Mouse (Mus musculus) myocyte (in vitro differentiated cells): ENCODE measurements at regions not wholly inside any gene's neighbourhood (a gene's known extent, or its start where the extent isn't known, plus 50 kb on each side); places are given as distances from the start of the nearest gene placed in this dataset.

Experiments used
- H3K27me3 ChIP-seq: one replicate; pipeline ENCODE4 v1.6.1; 2011; ENCODE audit not compliant: control insufficient read depth, insufficient read depth, insufficient read length
- H3K36me3 ChIP-seq: one replicate; pipeline ENCODE4 v1.6.1; 2011; ENCODE audit not compliant: control insufficient read depth, insufficient read depth
- H3K4me2 ChIP-seq: one replicate; pipeline ENCODE4 v1.6.1; 2011; ENCODE audit warnings: low read depth, control low read depth
- H3K4me3 ChIP-seq: one replicate; pipeline ENCODE4 v1.5.1; 2011; ENCODE audit warnings: mild to moderate bottlenecking, control low read depth, moderate library complexity
- H3K79me2 ChIP-seq: one replicate; pipeline ENCODE4 v1.6.1; 2011; ENCODE audit not compliant: control insufficient read depth, insufficient read depth
- H3ac ChIP-seq: one replicate; pipeline ENCODE4 v1.6.1; 2011; ENCODE audit not compliant: control insufficient read depth, insufficient read length
- CEBPB ChIP-seq: IDR thresholded peaks from 2 replicates; pipeline ENCODE4 v1.6.1; 2011; ENCODE audit warnings: mild to moderate bottlenecking, moderate library complexity; ENCODE audit not compliant: poor library complexity, insufficient read depth, severe bottlenecking
- E2F4 ChIP-seq: IDR thresholded peaks from one replicate; pipeline ENCODE4 v1.6.1; 2011; ENCODE audit warnings: mild to moderate bottlenecking, control low read depth, moderate library complexity; ENCODE audit not compliant: insufficient read depth
- MAX ChIP-seq: IDR thresholded peaks from one replicate; pipeline ENCODE4 v1.6.1; 2011; ENCODE audit warnings: low read depth, mild to moderate bottlenecking, control low read depth
- MYOD1 ChIP-seq, 3 experiments: IDR thresholded peaks; one replicate each; pipeline ENCODE4 v1.6.1; 2011; ENCODE audit warnings: control low read depth in 2 of 3, low read depth in 2 of 3, mild to moderate bottlenecking in 2 of 3, moderate library complexity in 1 of 3; ENCODE audit not compliant: insufficient read length in 2 of 3, control insufficient read depth in 1 of 3
- MYOG ChIP-seq, 3 experiments: IDR thresholded peaks; one replicate each; pipeline ENCODE4 v1.6.1; 2011; ENCODE audit warnings: control low read depth in 2 of 3, low read depth in 2 of 3, mild to moderate bottlenecking in 2 of 3; ENCODE audit not compliant: insufficient read length in 2 of 3, control insufficient read depth in 1 of 3, insufficient read depth in 1 of 3
- POLR2A ChIP-seq: IDR thresholded peaks from one replicate; pipeline ENCODE4 v1.6.1; 2011; ENCODE audit warnings: low read depth, mild to moderate bottlenecking, control low read depth, moderate library complexity; ENCODE audit not compliant: insufficient read length
- POLR2AphosphoS2 ChIP-seq: IDR thresholded peaks from one replicate; pipeline ENCODE4 v1.6.1; 2011; ENCODE audit warnings: low read depth, control low read depth; ENCODE audit not compliant: insufficient read length
- REST ChIP-seq: IDR thresholded peaks from one replicate; pipeline ENCODE4 v1.6.1; 2011; ENCODE audit warnings: mild to moderate bottlenecking, control low read depth, moderate library complexity; ENCODE audit not compliant: insufficient read depth, insufficient read length
- SRF ChIP-seq: IDR thresholded peaks from one replicate; pipeline ENCODE4 v1.6.1; 2011; ENCODE audit warnings: low read depth; ENCODE audit not compliant: control insufficient read depth, insufficient read length
- TCF12 ChIP-seq: IDR thresholded peaks from one replicate; pipeline ENCODE4 v1.6.1; 2011; ENCODE audit warnings: mild to moderate bottlenecking, control low read depth; ENCODE audit not compliant: poor library complexity, insufficient read depth, severe bottlenecking
- TCF3 ChIP-seq: IDR thresholded peaks from one replicate; pipeline ENCODE4 v1.6.1; 2011; ENCODE audit warnings: low read depth, control low read depth; ENCODE audit not compliant: insufficient read length
- USF1 ChIP-seq: IDR thresholded peaks from one replicate; pipeline ENCODE4 v1.6.1; 2011; ENCODE audit warnings: low read depth, mild to moderate bottlenecking, control low read depth, moderate library complexity

DNA sequence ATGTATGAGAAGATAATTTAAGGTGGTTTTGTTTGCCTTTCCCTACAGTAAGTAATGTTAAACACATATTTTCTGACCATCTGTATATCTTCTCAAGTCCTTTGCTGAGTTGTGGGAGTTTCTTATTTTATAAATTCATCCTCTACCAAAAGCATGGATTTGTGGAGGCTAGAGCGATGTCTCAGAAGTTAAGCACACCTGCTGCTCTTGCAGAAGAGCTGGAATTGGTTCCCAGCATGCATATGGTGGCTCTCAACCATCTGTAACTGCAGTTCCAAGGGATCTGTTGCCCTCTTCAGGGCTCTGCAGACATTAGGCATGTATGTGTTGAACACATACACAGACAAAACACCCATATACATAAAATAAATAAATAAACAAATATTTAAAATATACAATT is 84.2 kb downstream of the Erv3 start:
- no peaks in the 10 kb centered on the region for H3K79me2 ChIP-seq
- H3ac ChIP-seq: no peak overlapping the region
- H3K4me3 ChIP-seq: no peak overlapping the region
- H3K4me2 ChIP-seq: no peak overlapping the region
- H3K27me3 ChIP-seq: no peaks in the 10 kb centered on the region
- H3K36me3 ChIP-seq: no peaks in the 10 kb centered on the region
- TF ChIP-seq CEBPB (no peak), USF1 (no peak), TCF3 (no peak), MAX (no peak)

DNA sequence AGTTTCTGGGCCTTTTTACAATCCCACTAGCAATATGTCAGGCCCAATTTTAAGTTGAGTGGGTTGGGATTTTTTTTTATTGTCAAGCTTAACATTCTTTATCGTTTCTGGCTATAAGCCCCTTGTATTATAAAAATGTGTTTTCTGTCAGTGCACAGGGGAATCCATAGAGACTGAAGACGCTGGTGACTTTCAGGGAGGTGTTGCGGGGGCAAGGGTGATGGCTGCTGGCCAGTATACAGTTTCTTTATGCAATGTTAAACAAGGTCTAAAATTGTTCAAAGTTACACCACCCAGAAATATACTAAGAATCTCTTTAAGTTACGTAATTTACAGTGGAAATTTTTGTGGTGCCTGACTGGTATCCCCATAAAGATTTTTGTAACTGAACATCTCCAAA is 85.9 kb downstream of the Erv3 start:
- Histone ChIP-seq H3K27me3 (no peaks in the 10 kb centered on the region), H3ac (no peak overlapping the region), H3K4me2 (no peak overlapping the region), H3K4me3 (no peak overlapping the region), H3K36me3 (no peaks in the 10 kb centered on the region), H3K79me2 (no peaks in the 10 kb centered on the region)
- TF ChIP-seq SRF: no peak
- no peak for TF ChIP-seq POLR2A
- no peak for TF ChIP-seq MYOG (IDR thresholded peaks at IDR 0.05; ENCODE audit: control insufficient read depth in 1 of 3, insufficient read depth in 1 of 3, insufficient read length in 2 of 3, low read depth in 2 of 3)
- TF ChIP-seq REST: no peak
- TF ChIP-seq E2F4: no peak

- TF ChIP-seq MAX (no peak), TCF12 (no peak), MYOD1 (IDR thresholded peaks at IDR 0.05; ENCODE audit: control insufficient read depth in 1 of 3, insufficient read length in 2 of 3, low read depth in 2 of 3) (no peak), SRF (no peak), TCF3 (no peak)
- no peaks in the 10 kb centered on the region for H3K79me2 ChIP-seq
- H3K27me3 ChIP-seq: no peaks in the 10 kb centered on the region
- no peak overlapping the region for H3K4me3 ChIP-seq
- no peak overlapping the region for H3K4me2 ChIP-seq
- H3K36me3 ChIP-seq: no peaks in the 10 kb centered on the region
- no peak overlapping the region for H3ac ChIP-seq
These were observed 87.4 kb downstream of the Erv3 start for GRCm38 (mm10) chr2:131772163-131772562.

GRCm38 (mm10) chr2:131770852-131771251 is 88.7 kb downstream of the Erv3 start:
- H3K36me3 ChIP-seq: no peaks in the 10 kb centered on the region
- H3K79me2 ChIP-seq: no peaks in the 10 kb centered on the region
- H3K4me2 ChIP-seq: no peak overlapping the region
- TF ChIP-seq POLR2A (no peak), MYOG (IDR thresholded peaks at IDR 0.05; ENCODE audit: control insufficient read depth in 1 of 3, insufficient read depth in 1 of 3, insufficient read length in 2 of 3, low read depth in 2 of 3) (no peak), TCF3 (no peak), REST (no peak), TCF12 (no peak), CEBPB (no peak), E2F4 (no peak), USF1 (no peak), MAX (no peak), MYOD1 (IDR thresholded peaks at IDR 0.05; ENCODE audit: control insufficient read depth in 1 of 3, insufficient read length in 2 of 3, low read depth in 2 of 3) (no peak), SRF (no peak)
- no peak overlapping the region for H3ac ChIP-seq
- no peaks in the 10 kb centered on the region for H3K27me3 ChIP-seq
- no peak overlapping the region for H3K4me3 ChIP-seq

DNA sequence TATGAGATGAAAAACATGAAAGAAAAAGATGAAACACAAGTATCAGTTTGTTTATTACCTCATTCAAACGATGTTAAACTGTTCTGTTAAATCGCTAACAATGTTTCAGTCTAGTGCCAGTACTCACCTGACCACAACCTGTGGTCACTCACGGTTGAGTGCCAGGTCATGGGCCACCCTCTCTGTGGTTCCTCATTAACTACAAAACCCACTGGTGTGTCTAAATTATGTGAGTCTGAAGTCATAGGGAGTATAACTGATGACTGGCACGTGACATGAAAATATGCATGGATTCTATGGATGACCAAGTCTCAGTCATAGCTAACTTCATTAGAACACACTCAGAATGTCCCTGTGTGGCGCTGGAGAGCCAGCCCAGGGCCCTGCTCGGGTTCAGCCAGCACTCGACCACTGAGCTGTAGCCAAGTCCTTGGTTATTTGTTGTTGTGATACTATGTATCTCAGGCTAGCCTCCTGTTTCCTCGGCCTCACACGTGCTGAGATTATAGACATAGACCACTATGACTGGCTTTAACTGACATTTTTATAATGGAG is 89.8 kb downstream of the Erv3 start:
- TF ChIP-seq TCF12 (no peak), MYOG (IDR thresholded peaks at IDR 0.05; ENCODE audit: control insufficient read depth in 1 of 3, insufficient read depth in 1 of 3, insufficient read length in 2 of 3, low read depth in 2 of 3) (no peak), POLR2A (no peak), E2F4 (no peak), SRF (no peak), USF1 (no peak), MYOD1 (IDR thresholded peaks at IDR 0.05; ENCODE audit: control insufficient read depth in 1 of 3, insufficient read length in 2 of 3, low read depth in 2 of 3) (no peak), POLR2AphosphoS2 (no peak), REST (no peak), TCF3 (no peak), MAX (no peak), CEBPB (no peak)

GRCm38 (mm10) chr2:131766500-131766899 is 93.0 kb downstream of the Erv3 start:
- Histone ChIP-seq H3K36me3 (no peaks in the 10 kb centered on the region), H3K79me2 (no peaks in the 10 kb centered on the region), H3ac (no peak overlapping the region), H3K27me3 (no peaks in the 10 kb centered on the region), H3K4me3 (no peak overlapping the region), H3K4me2 (no peak overlapping the region)
- TF ChIP-seq SRF (no peak), MAX (no peak), MYOD1 (IDR thresholded peaks at IDR 0.05; ENCODE audit: control insufficient read depth in 1 of 3, insufficient read length in 2 of 3, low read depth in 2 of 3) (no peak), POLR2AphosphoS2 (no peak), MYOG (IDR thresholded peaks at IDR 0.05; ENCODE audit: control insufficient read depth in 1 of 3, insufficient read depth in 1 of 3, insufficient read length in 2 of 3, low read depth in 2 of 3) (no peak), TCF3 (no peak), REST (no peak), CEBPB (no peak)

More for the DNA sequence above, 89.8 kb downstream of the Erv3 start:
- Histone ChIP-seq H3K4me2 (no peak overlapping the region), H3K79me2 (no peaks in the 10 kb centered on the region), H3K36me3 (no peaks in the 10 kb centered on the region), H3K27me3 (no peaks in the 10 kb centered on the region), H3ac (no peak overlapping the region), H3K4me3 (no peak overlapping the region)
